Mouse (Mus musculus): ENCODE data around the gene Dnajc3.
"Not testable (repeated sequence)": the region's sequence is repeated elsewhere in the genome, so short reads cannot be mapped to it uniquely, and the experiment has no call there.

Gene Dnajc3

GRCm38 (mm10) chr14:118931181-118931580, 6.6 kb upstream of the Dnajc3 start:
- DNase-seq (ENCODE audit: low read depth, low spot score), result no peak

DNA sequence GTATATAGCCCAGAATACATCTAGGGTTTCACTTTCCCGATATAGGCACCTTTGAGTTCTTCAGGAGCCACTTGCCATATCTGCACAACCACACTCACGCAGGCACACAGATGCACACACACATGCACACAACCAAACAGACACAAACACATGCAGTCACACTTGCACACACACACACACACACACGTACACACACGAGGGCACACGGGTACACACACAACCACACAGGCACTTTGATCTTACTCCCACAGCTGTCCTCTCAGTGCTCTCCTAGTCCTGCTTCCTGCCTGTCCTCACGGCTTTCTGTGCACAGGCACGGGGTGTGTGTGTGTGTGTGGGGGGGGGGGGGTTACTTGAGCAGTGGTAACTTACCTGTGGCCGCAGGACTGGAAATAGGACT, 4.8 kb upstream of the Dnajc3 start:
- DNase-seq (ENCODE audit: low read depth, low spot score), result no peak

DNA sequence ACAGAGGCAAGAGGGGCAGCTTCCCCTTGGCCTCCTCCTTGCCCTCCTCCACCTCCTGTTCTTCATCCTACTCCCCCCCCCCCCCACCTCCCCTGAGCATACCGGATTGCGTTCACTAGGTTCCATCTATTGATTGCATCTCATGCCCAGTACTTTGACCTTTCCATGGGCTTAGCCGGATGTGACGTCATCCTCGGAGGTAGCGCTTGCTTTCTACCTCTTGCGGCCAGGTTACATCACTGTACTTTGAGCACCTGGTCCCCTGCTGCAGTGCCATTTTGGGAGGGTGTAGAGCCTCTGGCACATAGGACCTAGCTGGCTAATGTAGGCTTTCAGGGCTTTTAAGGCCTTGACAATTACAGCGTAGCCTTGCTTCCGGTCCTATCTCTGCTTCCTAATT, 3.1 kb upstream of the Dnajc3 start:
- no peak for DNase-seq (ENCODE audit: low read depth, low spot score)

GRCm38 (mm10) chr14:118936236-118936635, 1.5 kb upstream of the Dnajc3 start:
- no peak for DNase-seq (ENCODE audit: low read depth, low spot score)

- DNase-seq (ENCODE audit: low read depth, low spot score), result no peak
These were observed 824 bp upstream of the Dnajc3 start for GRCm38 (mm10) chr14:118936952-118937351.

GRCm38 (mm10) chr14:118938551-118938950, 775 bp downstream of the Dnajc3 start:
- no peak for DNase-seq (ENCODE audit: low read depth, low spot score)

- DNase-seq (ENCODE audit: low read depth, low spot score), result no peak
These were observed 3.2 kb downstream of the Dnajc3 start for GRCm38 (mm10) chr14:118940796-118941495.

GRCm38 (mm10) chr14:118942076-118942475, 4.3 kb downstream of the Dnajc3 start:
- no peak for DNase-seq (ENCODE audit: low read depth, low spot score)

DNA sequence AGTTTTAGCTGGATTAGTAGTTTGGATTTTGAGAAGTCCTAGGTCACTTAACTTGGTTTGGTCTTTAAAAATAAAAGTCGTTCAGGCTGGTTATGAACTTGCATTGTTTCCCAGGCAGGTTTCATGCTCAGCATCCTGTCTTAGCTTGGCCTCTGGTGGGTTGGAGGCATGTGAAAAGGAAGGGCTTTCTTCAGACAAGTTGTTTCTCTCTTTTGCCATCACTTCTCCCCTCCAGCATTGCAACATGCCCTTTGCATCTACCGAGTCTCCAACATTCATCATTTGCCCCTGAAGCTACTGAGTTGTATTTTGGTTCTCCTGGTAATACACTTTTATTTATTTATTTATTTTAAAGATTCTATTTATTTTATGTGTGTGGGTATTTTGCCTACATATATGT, 6.9 kb downstream of the Dnajc3 start:
- no peak for DNase-seq (ENCODE audit: low read depth, low spot score)

DNA sequence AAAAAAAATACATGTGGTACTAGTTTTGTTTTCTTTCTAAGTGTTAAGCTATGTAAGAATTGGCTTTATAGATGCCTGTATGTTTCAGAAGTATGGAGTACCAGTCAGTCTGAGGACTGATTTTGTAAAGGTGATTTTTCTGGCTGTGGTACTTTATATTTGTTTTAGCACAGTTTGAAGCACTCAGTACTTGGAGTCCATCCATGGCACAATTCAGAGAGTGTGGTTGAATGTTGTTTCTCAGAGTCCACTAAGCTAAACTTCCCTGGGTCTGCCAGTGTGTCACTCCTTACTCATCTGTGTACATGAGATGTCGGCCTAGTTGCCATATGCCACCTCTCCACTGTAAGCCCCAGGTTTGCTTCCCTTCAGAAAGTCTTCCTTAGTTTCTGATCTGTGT, 11.1 kb downstream of the Dnajc3 start:
- DNase-seq (ENCODE audit: low read depth, low spot score), result no peak

GRCm38 (mm10) chr14:118951912-118952583, 14.3 kb downstream of the Dnajc3 start:
- DNase-seq (ENCODE audit: low read depth, low spot score), result no peak

DNA sequence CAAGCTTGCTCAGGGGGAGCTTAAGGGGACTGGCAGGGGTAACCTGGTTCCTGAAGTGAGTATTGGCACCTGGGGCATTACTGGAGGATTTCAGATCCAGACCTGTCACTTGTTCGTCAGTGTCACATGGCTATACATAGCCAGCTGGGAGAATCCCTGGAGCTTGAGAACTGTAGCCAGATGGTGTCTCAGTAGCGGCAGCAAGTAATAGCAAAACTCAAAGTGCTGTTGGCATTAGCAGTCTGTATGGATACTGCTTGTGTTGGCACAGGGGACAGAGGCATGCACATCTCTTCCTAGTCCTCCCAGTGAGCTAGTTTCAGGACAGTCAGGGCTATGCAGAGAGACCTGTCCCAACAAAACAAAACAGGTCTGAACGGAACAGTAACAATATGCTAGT, 20.2 kb downstream of the Dnajc3 start:
- no peak for DNase-seq (ENCODE audit: low read depth, low spot score)

DNA sequence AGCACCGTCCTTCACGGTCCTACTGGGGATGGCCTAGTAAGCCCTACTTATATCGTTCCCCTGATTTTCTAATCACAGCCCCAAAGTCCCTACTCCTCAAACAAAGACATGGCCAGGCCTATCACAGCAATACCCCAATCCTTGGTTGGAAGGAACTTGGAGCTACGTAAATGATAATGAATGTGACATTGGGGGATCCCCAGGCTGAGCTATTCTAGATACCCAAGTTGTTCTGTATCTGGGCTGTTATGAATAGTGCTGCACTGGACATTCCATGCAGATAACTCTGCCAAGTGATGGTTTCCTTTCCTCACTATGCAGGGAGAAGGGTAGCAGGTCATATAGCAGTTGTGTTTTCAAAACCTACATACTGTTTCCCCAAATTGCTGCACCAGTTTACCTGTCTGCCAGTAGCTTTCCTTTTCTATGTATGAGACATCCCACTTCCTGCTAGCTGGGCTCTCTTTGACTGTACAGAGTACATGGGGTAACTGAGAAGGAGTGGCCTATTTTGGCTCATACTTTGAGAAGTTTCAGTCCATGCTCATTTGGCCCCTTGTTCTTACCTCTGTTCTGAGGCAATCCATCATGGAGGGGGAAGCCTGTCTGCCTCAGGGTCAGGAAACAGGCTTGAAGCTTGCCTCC, 27.7 kb downstream of the Dnajc3 start:
- DNase-seq (ENCODE audit: low read depth, low spot score), result no peak

GRCm38 (mm10) chr14:118967646-118968045, 29.9 kb downstream of the Dnajc3 start:
- DNase-seq (ENCODE audit: low read depth, low spot score), result no peak

DNA sequence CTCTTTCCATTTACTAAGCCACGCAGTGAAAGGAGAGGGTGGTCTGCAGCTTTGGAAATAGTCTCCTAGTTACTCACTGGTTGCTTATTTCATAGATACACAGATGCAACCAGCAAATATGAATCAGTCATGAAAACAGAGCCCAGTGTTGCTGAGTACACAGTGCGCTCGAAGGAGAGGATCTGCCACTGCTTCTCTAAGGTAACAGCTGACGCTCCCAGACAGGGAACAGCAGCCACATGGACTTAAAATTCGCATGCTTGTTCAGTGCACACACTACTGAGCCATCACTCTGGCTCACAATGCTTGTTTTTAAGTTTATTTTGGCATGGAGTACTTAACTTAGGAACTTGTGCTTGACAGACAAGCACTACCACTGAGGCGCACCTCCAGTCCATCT, 34.5 kb downstream of the Dnajc3 start:
- DNase-seq (ENCODE audit: low read depth, low spot score), result no peak

DNA sequence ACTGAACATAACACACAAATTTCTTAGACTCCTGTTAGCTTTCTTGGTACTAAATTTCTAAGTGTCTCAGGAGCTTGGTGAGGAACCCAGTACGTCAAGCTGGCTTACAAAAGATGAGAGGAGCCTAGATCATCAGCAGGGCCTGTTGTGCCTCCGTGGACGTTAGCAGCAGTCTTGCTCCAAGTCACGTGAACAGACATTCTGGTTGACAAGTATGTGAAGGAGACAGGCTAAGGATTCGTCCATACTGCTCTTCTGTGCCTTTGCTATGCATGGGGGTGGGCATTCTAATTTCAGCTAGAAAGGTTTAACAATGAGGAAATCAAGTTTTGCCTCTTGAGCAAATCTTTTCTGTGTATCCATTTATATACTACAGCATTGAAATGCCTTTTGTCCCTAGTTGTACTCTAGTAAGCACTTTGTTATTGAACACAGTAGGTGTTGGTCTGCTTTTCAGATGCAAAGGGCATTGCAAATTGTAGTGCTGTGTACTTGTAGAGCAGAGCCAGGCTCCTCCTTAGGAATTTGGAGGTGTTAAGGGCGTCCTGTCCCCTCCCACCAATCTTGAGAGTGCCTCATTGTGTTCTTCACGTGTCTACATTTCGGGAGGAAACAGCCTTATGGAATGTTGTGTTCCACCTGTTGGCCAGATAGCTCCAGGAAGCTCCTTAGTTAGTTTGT, 39.5 kb downstream of the Dnajc3 start:
- no peak for DNase-seq (ENCODE audit: low read depth, low spot score)

- no peak for DNase-seq (ENCODE audit: low read depth, low spot score)
These were observed 42.0 kb downstream of the Dnajc3 start for GRCm38 (mm10) chr14:118979571-118980325.

DNA sequence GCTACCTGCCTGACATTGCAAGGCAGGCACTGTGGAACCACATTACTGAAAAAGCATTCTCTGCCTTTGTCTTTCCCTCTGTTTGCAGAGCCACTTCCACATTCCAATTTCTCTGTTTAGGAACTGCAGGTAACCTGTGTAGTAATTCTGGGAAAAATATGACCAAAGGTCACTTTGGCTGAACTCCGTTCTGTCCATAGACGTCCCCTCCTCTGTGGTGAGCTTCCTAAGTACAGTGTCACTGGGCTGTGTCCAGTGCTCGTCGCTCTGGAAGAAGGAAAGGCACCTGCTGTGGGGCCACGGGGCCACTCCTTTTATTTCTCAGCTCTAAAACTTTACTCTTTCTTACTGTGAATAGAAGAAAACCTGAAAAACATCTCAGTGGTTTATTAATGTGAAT, 42.6 kb downstream of the Dnajc3 start:
- DNase-seq (ENCODE audit: low read depth, low spot score), result no peak

DNA sequence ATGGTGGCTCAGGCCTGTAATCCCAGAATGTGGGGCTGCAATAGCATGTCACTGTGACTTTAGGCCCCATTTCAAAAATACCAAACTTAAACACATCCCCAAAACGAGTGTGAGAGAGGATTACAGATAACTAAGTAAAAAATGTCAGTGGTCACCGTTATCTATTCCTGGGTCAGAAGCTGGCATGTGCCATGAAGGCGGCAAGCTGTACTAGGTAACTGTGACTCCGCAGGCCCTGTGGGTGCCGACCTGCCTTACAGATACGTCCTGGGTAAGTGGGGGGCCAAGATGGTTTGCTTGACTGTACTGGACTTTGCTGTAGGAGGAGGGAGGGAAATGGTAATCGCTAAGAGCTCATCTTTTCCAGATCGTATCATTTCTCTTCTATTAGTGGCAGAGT, 43.1 kb downstream of the Dnajc3 start:
- no peak for DNase-seq (ENCODE audit: low read depth, low spot score)

DNA sequence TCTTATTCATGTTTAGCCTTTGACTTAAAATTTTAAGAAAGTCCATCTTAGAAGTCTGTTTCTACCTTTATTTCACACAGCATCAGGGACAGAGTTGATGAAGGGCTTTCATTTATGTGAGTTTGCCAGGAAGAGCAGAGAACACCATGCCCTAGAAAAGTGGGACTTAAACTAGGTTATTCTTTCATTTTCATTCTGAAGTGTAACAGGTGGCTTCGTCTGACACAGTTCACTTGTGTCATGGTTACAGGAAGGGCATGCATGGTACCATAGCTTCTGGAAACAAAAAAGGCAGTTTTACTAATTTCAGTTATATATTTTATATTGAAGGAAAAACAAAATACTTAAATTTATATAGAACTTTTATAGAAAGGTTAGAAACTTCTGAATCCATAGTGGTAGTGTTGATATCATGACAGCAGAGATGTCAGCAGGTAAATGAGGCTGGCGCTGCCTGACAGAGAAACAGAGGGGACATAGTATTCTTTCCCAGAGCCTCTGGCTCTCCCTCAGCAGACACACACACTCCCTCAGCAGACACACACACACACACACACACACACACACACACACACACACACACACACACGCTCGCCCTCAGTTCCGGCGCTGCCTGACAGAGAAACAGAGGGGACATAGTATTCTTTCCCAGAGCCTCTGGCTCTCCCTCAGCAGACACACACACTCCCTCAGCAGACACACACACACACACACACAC, 44.1 kb downstream of the Dnajc3 start:
- not testable (repeated sequence) for DNase-seq (ENCODE audit: low read depth, low spot score)
